ENCODE assay signal across 8 mouse cellular contexts in the genomic region with DNA sequence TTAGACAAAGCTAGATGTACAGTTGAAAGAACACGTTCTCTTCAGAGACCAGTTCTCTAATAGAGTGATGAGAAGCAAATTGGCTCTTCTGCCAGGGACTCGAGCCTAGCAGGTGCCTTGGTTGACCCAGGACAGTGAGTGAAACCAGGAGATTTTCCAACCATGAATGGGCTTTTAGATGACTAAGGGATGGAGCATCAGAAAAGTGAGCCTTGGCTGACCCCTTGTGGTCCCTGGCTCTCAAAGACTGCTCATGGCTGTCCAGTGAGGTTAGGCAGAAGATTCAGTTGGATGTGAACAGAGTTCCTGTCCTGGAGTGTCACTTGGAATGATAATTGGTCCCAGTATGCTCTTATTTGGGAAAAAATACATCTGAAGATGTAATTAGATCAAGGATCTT.
DNase-seq lines count a peak whose midpoint lies in the region; ATAC-seq and TF ChIP-seq lines count a peak whose summit lies in the region.

No protein-coding gene starts in this region.

- no peaks in the 10 kb centered on the region for H3K36me3 ChIP-seq in forebrain, embryonic 14.5 days (ENCODE audit: control insufficient read depth, insufficient read depth, low read length)
- no peaks in the 10 kb centered on the region for H3K36me3 ChIP-seq in forebrain, embryonic 12.5 days (replicated peaks)
- H3K36me3 ChIP-seq in thymus, adult 2 months (ENCODE audit: control insufficient read depth, insufficient read depth, low read length), result no peaks in the 10 kb centered on the region

- no peak for TF ChIP-seq POLR2A in thymus, adult 2 months (IDR thresholded peaks at IDR 0.05; ENCODE audit: control insufficient read depth, extremely low read depth, insufficient read depth, low read length, poor library complexity)

- no peak overlapping the region for H3K27ac ChIP-seq in forebrain, embryonic 14.5 days (ENCODE audit: low read depth, low read length)
- H3K27ac ChIP-seq in forebrain, embryonic 12.5 days, result no peak overlapping the region
- H3K27ac ChIP-seq in gastrocnemius, adult 2 months, result no peak overlapping the region
- no peak overlapping the region for H3K27ac ChIP-seq in thymus, adult 2 months (ENCODE audit: control insufficient read depth, insufficient read depth, low read length)

- no peak overlapping the region for H3K4me2 ChIP-seq in forebrain, embryonic 14.5 days (ENCODE audit: low read length)
- no peak overlapping the region for H3K4me2 ChIP-seq in forebrain, embryonic 12.5 days

- H3K9ac ChIP-seq in forebrain, embryonic 14.5 days (ENCODE audit: low read length), result no peak overlapping the region
- no peak overlapping the region for H3K9ac ChIP-seq in forebrain, embryonic 12.5 days

- 41% methylated on average over 2 of the region's 2 CpGs for WGBS in forebrain, embryonic 14.5 days
- 50% methylated on average over 2 of the region's 2 CpGs for WGBS in forebrain, embryonic 12.5 days
- WGBS in thymus, adult 2 months, result 46% methylated on average over 2 of the region's 2 CpGs

- intact Hi-C loops in gastrocnemius, adult 2 months (cut with DNase I), result loop anchor here (2.0 to 10.0 kb wide), 4 partner anchors 192 to 481 kb away; no protein-coding TSS in a partner anchor

- no peaks in the 10 kb centered on the region for H3K4me1 ChIP-seq in forebrain, embryonic 14.5 days (ENCODE audit: control insufficient read depth, insufficient read depth, low read length)
- 0 out of 2 replicates have a peak, but pooled peaks cover 5% of the 10 kb centered on the region for H3K4me1 ChIP-seq in forebrain, embryonic 12.5 days
- H3K4me1 ChIP-seq in thymus, adult 2 months (replicated peaks; ENCODE audit: control insufficient read depth, insufficient read depth, low read length), result no peaks in the 10 kb centered on the region

- no peaks in the 10 kb centered on the region for H3K9me3 ChIP-seq in forebrain, embryonic 14.5 days (replicated peaks; ENCODE audit: control insufficient read depth, low read length)
- H3K9me3 ChIP-seq in forebrain, embryonic 12.5 days, result no peaks in the 10 kb centered on the region

- H3K4me3 ChIP-seq in forebrain, embryonic 14.5 days (ENCODE audit: low read depth, low read length), result no peak overlapping the region
- H3K4me3 ChIP-seq in forebrain, embryonic 12.5 days (replicated peaks), result no peak overlapping the region
- H3K4me3 ChIP-seq in gastrocnemius, adult 2 months, result no peak overlapping the region
- H3K4me3 ChIP-seq in thymus, adult 2 months (ENCODE audit: control insufficient read depth, insufficient read depth, low read length), result no peak overlapping the region

- no peaks in the 10 kb centered on the region for H3K27me3 ChIP-seq in forebrain, embryonic 14.5 days (replicated peaks; ENCODE audit: control insufficient read depth, insufficient read depth, low read length)
- H3K27me3 ChIP-seq in forebrain, embryonic 12.5 days, result no peaks in the 10 kb centered on the region
- H3K27me3 ChIP-seq in thymus, adult 2 months (ENCODE audit: control insufficient read depth, insufficient read depth, low read length), result no peaks in the 10 kb centered on the region

- ATAC-seq in forebrain, embryonic 14.5 days, result peak; percentile 67; the same call in 1 of the 2 replicates
- no peak for ATAC-seq in forebrain, embryonic 12.5 days (ENCODE audit: low FRiP score)

- peak; percentile 67 for DNase-seq in forebrain, embryonic 14.5 days (ENCODE audit: low spot score)
- DNase-seq in ES-CJ7 (ENCODE audit: low read depth, low spot score), result peak; percentile 67
- peak; percentile 46 for DNase-seq in cerebellum, adult 9-10 months
- DNase-seq in gastrocnemius, adult 2 months, result peak; percentile 67
- DNase-seq in layer of hippocampus, adult 11-12 months (ENCODE audit: low spot score), result peak; percentile 62
- peak; percentile 51 for DNase-seq in lung, postnatal 36 days
- DNase-seq in thymus, adult 2 months, result no peak

- peak; percentile 81 for TF ChIP-seq CTCF in gastrocnemius, adult 2 months (IDR thresholded peaks at IDR 0.05)
- no peak for TF ChIP-seq CTCF in thymus, adult 2 months (IDR thresholded peaks at IDR 0.05; ENCODE audit: borderline replicate concordance, control insufficient read depth, extremely low read depth, insufficient read depth, low read length, poor library complexity)
